Mouse (Mus musculus) hindbrain, embryonic 13.5 days (tissue): ENCODE measurements at regions not wholly inside any gene's neighbourhood (a gene's known extent, or its start where the extent isn't known, plus 50 kb on each side); places are given as distances from the start of the nearest gene placed in this dataset.

Experiments used
- ATAC-seq: fragments of 200-750 bp; cut with Nextera tagmentation; 2 replicates; pipeline ENCODE4 v1.8.0; 2017; ENCODE audit warnings: moderate TSS enrichment; ENCODE audit not compliant: low FRiP score
- H3K27ac ChIP-seq: fragments of 300-500 bp; sonication (generic); 2 replicates; pipeline ENCODE4 v1.5.1; 2015; ENCODE audit warnings: inconsistent platforms, mild to moderate bottlenecking, moderate library complexity
- H3K27me3 ChIP-seq: fragments of 300-500 bp; sonication (generic); 2 replicates; pipeline ENCODE4 v1.6.1; 2015; ENCODE audit warnings: mild to moderate bottlenecking, inconsistent platforms
- H3K36me3 ChIP-seq: fragments of 300-500 bp; sonication (generic); 2 replicates; pipeline ENCODE4 v1.6.1; 2015; ENCODE audit warnings: mild to moderate bottlenecking, inconsistent platforms
- H3K4me1 ChIP-seq: fragments of 300-500 bp; sonication (generic); replicated peaks from 2 replicates; pipeline ENCODE4 v1.6.1; 2015; ENCODE audit warnings: inconsistent platforms
- H3K4me2 ChIP-seq: fragments of 300-500 bp; sonication (generic); 2 replicates; pipeline ENCODE4 v1.6.1; 2015; ENCODE audit warnings: inconsistent platforms, mild to moderate bottlenecking, moderate library complexity
- H3K4me3 ChIP-seq: fragments of 300-500 bp; sonication (generic); 2 replicates; pipeline ENCODE4 v1.5.1; 2015; ENCODE audit warnings: mild to moderate bottlenecking, inconsistent platforms
- H3K9ac ChIP-seq: fragments of 300-500 bp; sonication (generic); 2 replicates; pipeline ENCODE4 v1.6.1; 2015; ENCODE audit warnings: mild to moderate bottlenecking, inconsistent platforms
- H3K9me3 ChIP-seq: fragments of 300-500 bp; sonication (generic); 2 replicates; pipeline ENCODE4 v1.6.1; 2016; ENCODE audit warnings: inconsistent platforms
- WGBS: fragments of 180-500 bp; shearing (Covaris S2); methylation state at CpG from one replicate; pipeline ENCODE4 v1.1.7; 2015; 5-methylcytosine and 5-hydroxymethylcytosine counted together

GRCm38 (mm10) chr6:140993643-140994580 is 255.2 kb upstream of the Pde3a start:
- Histone ChIP-seq H3K4me1 (peaks cover 9% of the 10 kb centered on the region), H3K4me3 (no peak overlapping the region), H3K4me2 (no peak overlapping the region), H3K36me3 (no peaks in the 10 kb centered on the region), H3K9me3 (no peaks in the 10 kb centered on the region), H3K27me3 (no peaks in the 10 kb centered on the region), H3K27ac (no peak overlapping the region; the same call in 1 of the 2 replicates), H3K9ac (no peak overlapping the region)
- ATAC-seq, result no peak
- WGBS, result 69% methylated on average over 13 of the region's 13 CpGs

GRCm38 (mm10) chr6:140995340-140996135 is 253.5 kb upstream of the Pde3a start:
- H3K9ac ChIP-seq, result no peak overlapping the region
- peaks cover 9% of the 10 kb centered on the region for H3K4me1 ChIP-seq
- no peak overlapping the region for H3K27ac ChIP-seq
- no peak overlapping the region for H3K4me2 ChIP-seq
- no peaks in the 10 kb centered on the region for H3K27me3 ChIP-seq
- H3K4me3 ChIP-seq, result no peak overlapping the region
- no peaks in the 10 kb centered on the region for H3K9me3 ChIP-seq
- no peak for ATAC-seq
- 79% methylated on average over 14 of the region's 14 CpGs for WGBS
- no peaks in the 10 kb centered on the region for H3K36me3 ChIP-seq

- H3K4me1 ChIP-seq, result peaks cover 9% of the 10 kb centered on the region
- H3K4me2 ChIP-seq, result no peak overlapping the region
- no peak overlapping the region for H3K4me3 ChIP-seq
- H3K9me3 ChIP-seq, result no peaks in the 10 kb centered on the region
- no peak for ATAC-seq
- no peak overlapping the region for H3K27ac ChIP-seq
- 86% methylated on average over 7 of the region's 7 CpGs for WGBS
- H3K9ac ChIP-seq, result no peak overlapping the region
- H3K36me3 ChIP-seq, result no peaks in the 10 kb centered on the region
- no peaks in the 10 kb centered on the region for H3K27me3 ChIP-seq
Observed at GRCm38 (mm10) chr6:140998069-140998468, 251.0 kb upstream of the Pde3a start.

GRCm38 (mm10) chr6:141000552-141000951 is 248.5 kb upstream of the Pde3a start:
- H3K27me3 ChIP-seq, result no peaks in the 10 kb centered on the region
- 67% methylated on average over 2 of the region's 2 CpGs for WGBS
- H3K9ac ChIP-seq, result no peak overlapping the region
- no peak overlapping the region for H3K4me3 ChIP-seq
- H3K9me3 ChIP-seq, result no peaks in the 10 kb centered on the region
- H3K36me3 ChIP-seq, result no peaks in the 10 kb centered on the region
- no peak overlapping the region for H3K4me2 ChIP-seq
- H3K4me1 ChIP-seq, result no peaks in the 10 kb centered on the region
- no peak overlapping the region for H3K27ac ChIP-seq
- no peak for ATAC-seq

GRCm38 (mm10) chr6:141001306-141001705 is 247.8 kb upstream of the Pde3a start:
- no peak overlapping the region for H3K4me2 ChIP-seq
- H3K36me3 ChIP-seq, result no peaks in the 10 kb centered on the region
- H3K9ac ChIP-seq, result no peak overlapping the region
- no peaks in the 10 kb centered on the region for H3K9me3 ChIP-seq
- no peak for ATAC-seq
- WGBS, result 83% methylated on average over 3 of the region's 3 CpGs
- no peak overlapping the region for H3K27ac ChIP-seq
- H3K27me3 ChIP-seq, result no peaks in the 10 kb centered on the region
- no peak overlapping the region for H3K4me3 ChIP-seq
- no peaks in the 10 kb centered on the region for H3K4me1 ChIP-seq

GRCm38 (mm10) chr6:141015055-141015681 is 233.9 kb upstream of the Pde3a start:
- Histone ChIP-seq H3K9ac (no peak overlapping the region), H3K4me3 (no peak overlapping the region), H3K27me3 (no peaks in the 10 kb centered on the region), H3K4me2 (no peak overlapping the region), H3K4me1 (no peaks in the 10 kb centered on the region), H3K36me3 (no peaks in the 10 kb centered on the region), H3K27ac (no peak overlapping the region), H3K9me3 (no peaks in the 10 kb centered on the region)
- ATAC-seq, result no peak
- WGBS, result 88% methylated on average over 11 of the region's 11 CpGs

GRCm38 (mm10) chr6:141023501-141023900 is 225.6 kb upstream of the Pde3a start:
- Histone ChIP-seq H3K4me2 (no peak overlapping the region), H3K9me3 (no peaks in the 10 kb centered on the region), H3K9ac (no peak overlapping the region), H3K27ac (no peak overlapping the region), H3K36me3 (no peaks in the 10 kb centered on the region), H3K27me3 (no peaks in the 10 kb centered on the region), H3K4me3 (no peak overlapping the region), H3K4me1 (no peaks in the 10 kb centered on the region)
- ATAC-seq, result no peak
- WGBS, result 91% methylated on average over 4 of the region's 4 CpGs

GRCm38 (mm10) chr6:141027353-141027752 is 221.7 kb upstream of the Pde3a start:
- 69% methylated on average over 4 of the region's 4 CpGs for WGBS
- H3K27ac ChIP-seq, result no peak overlapping the region
- no peak for ATAC-seq

GRCm38 (mm10) chr6:141027787-141028186 is 221.3 kb upstream of the Pde3a start:
- Histone ChIP-seq H3K27me3 (no peaks in the 10 kb centered on the region), H3K4me2 (no peak overlapping the region), H3K27ac (no peak overlapping the region), H3K4me1 (no peaks in the 10 kb centered on the region), H3K9me3 (no peaks in the 10 kb centered on the region), H3K36me3 (no peaks in the 10 kb centered on the region), H3K4me3 (no peak overlapping the region), H3K9ac (no peak overlapping the region)
- 93% methylated on average over 5 of the region's 5 CpGs for WGBS
- ATAC-seq, result no peak

More at GRCm38 (mm10) chr6:141027353-141027752, 221.7 kb upstream of the Pde3a start:
- Histone ChIP-seq H3K27me3 (no peaks in the 10 kb centered on the region), H3K9me3 (no peaks in the 10 kb centered on the region), H3K36me3 (no peaks in the 10 kb centered on the region), H3K4me1 (no peaks in the 10 kb centered on the region), H3K4me3 (no peak overlapping the region), H3K4me2 (no peak overlapping the region), H3K9ac (no peak overlapping the region)

- H3K4me2 ChIP-seq, result no peak overlapping the region
- WGBS, result 80% methylated on average over 5 of the region's 5 CpGs
- no peak overlapping the region for H3K9ac ChIP-seq
- no peaks in the 10 kb centered on the region for H3K27me3 ChIP-seq
- H3K4me1 ChIP-seq, result no peaks in the 10 kb centered on the region
- no peak overlapping the region for H3K4me3 ChIP-seq
- H3K36me3 ChIP-seq, result no peaks in the 10 kb centered on the region
- H3K9me3 ChIP-seq, result no peaks in the 10 kb centered on the region
- no peak for ATAC-seq
- no peak overlapping the region for H3K27ac ChIP-seq
Observed at GRCm38 (mm10) chr6:141034824-141035223, 214.2 kb upstream of the Pde3a start.

GRCm38 (mm10) chr6:141041358-141041757 is 207.7 kb upstream of the Pde3a start:
- no peaks in the 10 kb centered on the region for H3K36me3 ChIP-seq
- no peak overlapping the region for H3K9ac ChIP-seq
- no peak overlapping the region for H3K4me2 ChIP-seq
- no peaks in the 10 kb centered on the region for H3K9me3 ChIP-seq
- H3K4me1 ChIP-seq, result 0 out of 2 replicates have a peak, but pooled peaks cover 8% of the 10 kb centered on the region
- WGBS, result 52% methylated on average over 5 of the region's 5 CpGs
- H3K27me3 ChIP-seq, result no peaks in the 10 kb centered on the region
- H3K27ac ChIP-seq, result no peak overlapping the region
- ATAC-seq, result 0 out of 2 replicates have a peak, but pooled peaks have one; percentile 46
- H3K4me3 ChIP-seq, result no peak overlapping the region
